Mouse (Mus musculus) embryo, embryonic 11.5 days (tissue): Measurements from ENCODE around the gene Hs2st1.
"Not testable (repeated sequence)": the region's sequence is repeated elsewhere in the genome, so short reads cannot be mapped to it uniquely, and the experiment has no call there.

Experiments used
- DNase-seq: peaks from one replicate; pipeline ENCODE4 v3.0.0-alpha.2; 2012; ENCODE audit warnings: low read depth, low spot score

Gene Hs2st1

DNA sequence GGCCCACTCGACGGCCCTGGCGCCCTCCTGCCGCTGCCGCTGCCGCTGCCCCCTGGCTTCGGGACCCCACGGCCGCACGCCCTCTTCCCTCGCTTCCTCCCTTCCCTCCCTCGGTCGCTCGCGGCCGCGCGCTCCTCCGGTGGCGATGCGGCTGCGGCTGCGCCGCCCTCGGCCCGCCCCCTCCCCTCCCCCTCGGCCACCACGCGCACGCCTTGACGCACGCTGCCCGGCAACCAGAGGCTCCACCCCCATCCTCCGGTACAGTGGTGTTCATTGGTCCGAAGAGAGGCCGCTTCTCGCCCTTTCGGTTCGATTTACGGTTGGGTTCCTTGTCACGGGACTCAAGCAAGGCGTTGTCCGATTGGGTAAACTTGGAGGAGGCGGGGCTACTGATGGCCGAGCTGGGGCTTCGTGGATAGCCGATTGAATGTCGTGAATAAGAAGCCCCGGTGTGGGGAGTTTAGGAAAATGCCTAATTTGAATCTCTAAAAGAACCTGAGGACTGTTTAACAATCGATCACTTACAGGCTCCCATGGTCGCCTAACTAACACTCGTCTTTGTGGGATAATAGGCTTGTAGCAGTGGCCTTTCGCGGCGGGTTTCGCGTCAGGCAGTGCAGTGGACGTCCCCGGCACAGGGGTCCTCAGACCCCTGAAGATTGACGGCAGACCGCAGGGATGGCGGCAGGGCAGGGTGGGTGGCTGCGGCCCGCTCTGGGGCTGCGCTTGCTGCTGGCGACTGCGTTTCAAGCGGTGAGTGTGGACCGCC is at the start of gene Hs2st1, which contains the start of gene Selenof:
Hs2st1 (minus strand) TSS at position 135 of the 769 bp plus-strand sequence.
Selenof (plus strand) TSS at position 258 of the 769 bp plus-strand sequence.
- DNase-seq = peak; percentile 99

DNA sequence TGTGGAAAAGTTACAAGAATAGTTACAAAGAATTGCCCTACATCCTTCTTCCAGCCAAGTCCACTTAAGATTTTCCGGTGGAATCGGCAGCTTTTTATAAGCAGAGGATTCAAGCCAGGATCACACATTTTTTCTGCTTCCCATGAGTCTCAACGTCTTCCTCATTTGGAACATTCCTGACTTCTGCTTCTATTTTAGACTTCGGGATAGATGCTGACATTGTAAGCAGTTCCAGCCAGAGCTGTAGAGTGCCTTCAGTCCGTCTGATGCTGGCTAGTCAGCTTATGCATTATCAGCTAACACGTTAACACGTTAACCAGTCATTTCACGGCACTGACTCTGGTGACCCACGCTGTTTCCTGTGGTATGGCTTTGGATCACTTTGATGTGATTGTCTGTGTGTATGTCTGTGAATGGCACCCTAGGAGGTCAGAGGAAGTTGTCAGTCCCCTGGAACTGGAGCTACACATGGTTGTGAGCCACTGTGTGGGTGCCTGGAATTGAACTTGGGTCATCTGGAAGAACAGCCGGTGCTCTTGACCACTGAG is 47.7 kb upstream of the Hs2st1 start:
- no peak for DNase-seq

DNA sequence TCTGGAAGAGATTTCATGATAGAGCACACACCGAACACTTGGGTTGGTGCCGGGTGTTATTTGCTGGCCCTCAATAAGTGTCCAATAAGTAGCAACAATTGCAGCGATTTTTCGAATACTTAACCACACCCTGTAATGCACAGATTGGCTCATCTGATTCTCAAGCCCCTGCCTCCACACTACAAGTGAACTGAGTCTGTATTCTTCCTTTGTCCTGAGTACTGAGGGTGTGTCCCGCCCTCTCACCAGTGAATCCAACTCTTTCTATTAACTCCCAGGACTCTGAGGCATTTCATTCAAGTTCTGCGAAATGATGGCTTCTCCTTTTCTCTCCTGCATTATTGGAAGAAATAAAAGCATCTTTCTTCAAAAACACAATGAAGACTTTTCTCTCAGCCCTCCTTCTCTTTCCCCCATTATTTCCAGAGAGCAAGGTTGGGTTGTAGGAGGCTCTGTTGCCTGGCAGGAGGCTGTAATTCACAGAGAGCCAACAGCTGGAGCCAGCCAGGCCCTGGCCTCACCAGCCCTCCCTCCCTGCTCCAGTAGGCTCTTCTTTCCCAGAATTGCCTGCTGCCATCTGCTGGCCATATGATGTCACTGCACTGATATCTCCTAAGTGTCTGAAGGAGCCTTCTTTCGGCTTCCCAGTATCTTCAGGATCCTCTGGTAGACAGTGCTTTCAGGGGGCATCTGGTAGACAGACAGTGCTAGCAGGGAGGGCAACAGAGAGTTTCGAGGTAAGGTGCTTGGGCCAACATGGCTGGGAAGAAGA is 46.9 kb upstream of the Hs2st1 start:
- peak; percentile 77 for DNase-seq

DNA sequence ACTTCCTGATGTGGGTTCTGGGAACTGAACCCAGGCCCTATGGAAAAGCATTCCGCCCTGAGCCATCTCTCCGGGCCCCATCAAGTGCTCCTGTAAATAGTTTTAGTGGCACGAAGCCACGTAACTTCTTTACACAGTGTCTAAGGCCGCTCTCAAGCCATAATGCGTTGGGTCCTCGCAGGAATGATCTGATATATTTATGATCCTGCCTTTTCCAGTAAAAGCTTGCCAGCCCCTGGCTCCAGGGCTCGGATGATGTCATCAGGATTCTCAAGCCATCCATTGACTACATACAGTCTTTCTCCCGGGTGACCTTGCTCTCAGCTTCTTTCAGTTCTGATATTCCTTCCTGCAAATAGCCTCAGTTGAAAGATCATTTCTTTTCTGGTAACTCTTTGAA is 45.5 kb upstream of the Hs2st1 start:
- no peak for DNase-seq

DNA sequence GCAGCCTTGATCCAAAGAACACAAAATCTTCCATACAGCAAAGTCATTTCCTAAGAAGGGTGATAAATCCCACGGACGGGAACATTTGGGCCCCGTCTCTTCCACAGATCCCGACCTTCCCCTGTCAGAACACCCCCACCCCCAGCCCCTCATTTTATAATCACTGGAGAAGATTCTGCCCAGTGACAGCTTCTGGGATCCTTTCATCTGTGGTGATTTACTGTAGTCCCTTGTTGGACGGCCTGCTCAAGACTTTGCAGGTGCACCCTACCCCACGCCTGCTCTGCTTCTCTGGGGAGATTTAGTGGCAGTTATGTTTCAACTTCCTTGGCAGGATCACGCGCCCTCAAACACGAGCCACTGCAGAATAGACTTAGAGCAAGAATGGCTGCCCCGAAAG is 44.7 kb upstream of the Hs2st1 start:
- no peak for DNase-seq

DNA sequence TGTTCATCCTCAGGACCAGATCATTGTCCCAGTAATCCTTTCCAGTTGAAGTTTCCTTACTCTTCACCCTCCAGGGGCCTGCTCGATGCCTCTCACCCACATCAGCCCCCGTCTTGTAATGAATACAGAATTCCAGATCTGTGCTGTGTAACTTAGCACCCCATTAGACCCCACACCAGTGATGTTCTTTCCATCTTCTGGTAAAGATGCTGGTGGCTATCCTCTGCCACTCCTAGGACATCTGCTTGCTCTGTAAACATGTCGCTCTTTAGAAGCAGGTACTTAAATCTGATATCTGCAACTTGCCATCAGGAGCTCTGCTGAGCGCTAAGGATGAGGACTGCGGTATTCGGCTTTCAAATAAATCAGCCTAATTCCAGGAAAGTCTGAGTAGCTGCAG is 44.3 kb upstream of the Hs2st1 start:
- no peak for DNase-seq

DNA sequence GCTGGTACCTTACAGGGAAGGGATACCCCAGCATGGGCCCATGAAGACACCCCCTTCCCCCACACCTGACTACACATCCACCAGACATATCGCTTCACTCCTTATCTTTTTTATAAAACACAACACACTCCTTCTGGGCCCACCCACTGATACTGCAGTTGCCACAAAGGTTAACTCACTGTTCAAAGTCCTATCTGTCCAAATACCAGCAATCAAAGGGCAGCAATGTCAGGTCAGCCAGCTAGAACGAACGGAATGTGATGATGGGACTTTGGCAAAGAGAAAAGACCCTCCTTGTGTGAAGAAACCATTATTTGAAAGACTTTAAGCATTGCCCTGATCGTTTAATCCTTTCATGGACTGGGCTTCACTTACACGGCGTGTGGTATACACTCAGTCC is 42.4 kb upstream of the Hs2st1 start:
- DNase-seq = no peak

DNA sequence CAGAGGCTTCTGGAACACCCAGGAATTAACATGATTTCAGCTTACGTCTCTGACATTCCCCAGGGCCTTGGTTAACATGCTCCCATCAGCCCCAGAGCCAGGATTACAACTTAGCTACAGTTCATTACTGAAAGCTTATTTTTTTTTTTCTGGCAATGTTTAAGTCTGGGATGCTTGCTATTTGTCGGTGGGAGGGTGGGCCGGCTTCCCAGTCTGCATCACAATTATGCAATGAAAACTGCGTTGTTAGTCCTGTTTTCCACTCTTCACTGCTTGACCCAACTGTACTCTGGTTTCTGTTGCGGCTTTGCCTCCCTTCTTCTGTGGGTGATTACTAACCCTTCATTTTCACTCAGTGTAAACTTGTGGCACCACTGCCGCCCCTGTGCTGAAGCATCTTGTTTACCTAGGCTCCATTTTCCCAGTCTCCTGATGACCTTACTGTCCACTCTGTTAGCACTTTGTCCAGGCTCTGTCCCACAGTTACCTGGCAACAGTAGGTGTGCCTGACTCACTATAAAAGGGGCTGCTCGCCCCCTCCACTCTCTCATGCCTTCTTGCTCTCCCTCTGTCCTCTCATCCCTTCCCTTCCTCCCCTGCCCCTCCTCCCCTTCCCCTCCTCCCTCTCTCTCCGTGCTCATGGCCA is 41.8 kb upstream of the Hs2st1 start:
- DNase-seq = no peak

DNA sequence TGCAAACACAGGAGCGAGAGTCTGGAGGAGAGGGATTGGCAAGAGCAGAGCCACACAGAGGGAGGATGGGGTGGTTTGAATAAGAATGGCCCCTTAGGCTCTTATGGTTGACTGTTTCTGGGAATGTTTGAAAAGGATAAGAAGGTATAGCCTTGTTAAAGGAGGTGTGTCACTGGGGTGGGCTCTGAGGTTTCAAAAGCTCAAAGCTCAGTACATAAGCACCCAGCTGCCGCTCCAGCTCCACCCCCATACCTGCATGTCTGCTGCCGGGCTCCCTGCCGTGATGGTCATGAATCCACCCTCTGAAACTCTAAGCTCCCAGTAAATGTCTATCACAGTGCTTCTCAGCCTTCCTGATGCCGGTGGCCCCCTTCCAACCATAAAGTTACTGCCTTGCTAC is 40.8 kb upstream of the Hs2st1 start:
- no peak for DNase-seq

DNA sequence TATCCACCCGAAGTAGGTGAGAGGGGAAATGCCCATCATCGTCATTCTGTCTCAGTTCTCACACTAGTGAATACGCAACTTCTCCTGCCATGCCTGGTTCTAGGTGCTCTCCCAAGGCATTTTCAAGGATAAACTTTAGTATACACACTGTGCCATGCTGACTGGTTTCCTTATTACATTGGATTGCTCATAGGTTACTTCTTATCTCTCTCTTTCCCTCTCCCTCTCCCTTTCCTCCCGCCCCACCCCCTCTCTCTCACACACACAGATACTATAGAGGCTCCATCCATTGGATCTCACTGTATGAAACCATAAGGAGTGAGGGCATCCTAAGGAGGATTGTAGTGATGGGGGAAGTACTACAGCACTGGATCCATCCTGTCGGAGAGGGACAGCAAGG is 38.1 kb upstream of the Hs2st1 start:
- DNase-seq = no peak

DNA sequence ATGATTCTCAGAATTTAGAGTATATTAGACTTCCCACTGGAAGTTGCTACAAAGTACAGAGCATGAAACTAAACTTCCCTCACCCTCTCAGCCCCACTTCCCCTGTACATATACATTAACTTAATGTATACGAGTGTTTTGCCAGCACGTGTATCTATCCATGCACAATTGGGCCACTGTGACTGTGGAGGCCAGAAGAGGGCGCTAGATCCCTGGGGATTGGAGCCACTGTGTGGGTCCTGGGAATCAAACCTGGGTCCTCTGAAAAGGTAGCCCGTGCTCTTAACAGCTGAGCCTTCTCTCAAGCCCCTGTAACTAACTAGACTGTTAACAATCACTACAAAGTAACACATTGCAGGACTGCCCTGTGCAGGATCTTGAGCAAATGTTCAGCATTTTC is 36.5 kb upstream of the Hs2st1 start:
- DNase-seq = no peak

DNA sequence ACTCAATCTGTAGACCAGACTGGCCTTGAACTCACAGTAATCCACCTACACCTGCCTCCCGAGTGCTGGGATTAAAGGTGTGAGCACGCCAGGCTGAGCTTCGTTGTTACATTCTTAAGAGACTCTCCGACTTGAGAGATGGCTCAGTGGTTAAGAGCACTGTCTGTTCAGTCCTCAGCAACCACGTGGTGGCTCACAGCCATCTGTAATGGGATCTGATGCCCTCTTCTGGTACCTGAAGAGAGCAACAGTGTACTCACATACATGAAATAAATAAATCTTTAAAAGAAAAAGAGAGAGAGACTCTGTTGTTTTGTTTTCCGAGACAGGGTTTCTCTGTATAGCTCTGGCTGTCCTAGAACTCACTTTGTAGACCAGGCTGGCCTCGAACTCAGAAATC is 35.8 kb upstream of the Hs2st1 start:
- DNase-seq = not testable (repeated sequence)

DNA sequence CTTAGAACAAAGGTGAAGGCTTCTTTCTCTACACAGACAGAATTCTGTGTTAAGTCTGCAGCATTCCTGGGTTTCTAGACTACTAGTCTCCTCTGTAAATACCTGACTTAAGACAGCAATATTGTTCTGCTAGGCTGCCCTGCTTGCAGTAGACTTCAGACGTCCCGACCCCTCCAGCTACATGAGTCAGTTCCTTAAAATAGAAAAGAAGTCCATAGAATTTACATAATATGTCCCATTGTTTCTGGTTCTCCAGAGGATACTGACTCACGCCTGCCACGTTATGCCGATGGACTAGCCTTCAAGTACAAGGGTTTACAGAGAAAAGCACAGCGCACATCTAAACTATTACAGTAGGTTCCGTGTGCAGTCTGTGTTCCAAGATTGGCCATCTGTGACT is 34.2 kb upstream of the Hs2st1 start:
- no peak for DNase-seq

DNA sequence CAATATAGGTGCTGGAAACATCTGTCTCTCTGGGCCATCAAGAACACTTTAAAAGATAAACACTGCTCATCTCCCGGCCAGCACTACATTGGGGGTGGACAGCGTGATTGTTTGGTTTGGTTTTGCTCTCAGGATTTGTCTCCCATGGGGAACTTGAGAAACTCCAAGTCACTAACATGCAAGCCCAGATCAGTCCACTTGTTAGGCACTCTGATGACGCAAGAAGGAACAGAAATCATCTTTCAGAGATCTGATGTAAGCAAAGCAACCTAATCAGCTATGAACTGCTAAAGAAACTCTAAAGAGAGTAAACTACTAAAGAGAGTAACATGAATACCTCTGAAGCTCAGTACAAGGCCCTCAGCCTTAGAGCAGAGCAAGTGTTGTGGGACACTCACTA is 33.6 kb upstream of the Hs2st1 start:
- no peak for DNase-seq

DNA sequence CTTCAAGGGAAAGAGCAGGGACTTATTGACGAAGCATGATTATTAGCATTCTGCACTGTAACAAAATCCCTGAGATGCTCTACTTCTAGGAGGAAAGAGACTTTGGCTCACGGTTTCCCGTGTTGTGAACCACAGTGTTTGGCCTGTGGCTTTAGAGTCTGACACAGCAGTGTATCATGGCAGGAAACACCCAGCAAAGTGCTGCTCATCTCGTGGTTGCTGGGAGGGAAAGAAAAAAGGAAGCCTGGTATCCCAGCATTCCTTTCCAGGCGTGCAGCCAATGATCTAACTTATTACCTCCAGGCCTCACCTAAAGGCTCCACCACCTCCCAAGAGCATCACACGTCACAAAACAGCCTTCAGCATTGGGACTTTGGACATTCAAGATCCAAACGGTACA is 32.8 kb upstream of the Hs2st1 start:
- DNase-seq = no peak

DNA sequence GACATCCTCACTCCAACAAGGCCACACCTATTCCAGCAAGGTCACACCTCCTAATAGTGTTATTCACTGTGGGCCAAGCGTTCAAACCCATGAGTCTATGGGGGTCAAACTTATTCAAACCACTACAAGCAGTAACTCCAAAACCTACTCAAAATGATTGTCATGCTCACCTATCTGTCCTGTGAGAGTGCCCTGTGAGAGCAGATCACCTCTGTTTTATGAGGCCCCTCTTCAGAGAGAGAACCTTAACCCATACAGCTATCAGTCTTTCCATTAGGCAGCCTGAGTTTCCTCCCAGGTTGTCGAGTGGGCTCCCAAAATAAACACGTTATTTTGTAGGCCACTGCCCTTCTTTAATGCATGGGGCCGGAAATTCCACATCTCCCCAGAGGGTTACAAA is 32.4 kb upstream of the Hs2st1 start:
- DNase-seq = no peak

DNA sequence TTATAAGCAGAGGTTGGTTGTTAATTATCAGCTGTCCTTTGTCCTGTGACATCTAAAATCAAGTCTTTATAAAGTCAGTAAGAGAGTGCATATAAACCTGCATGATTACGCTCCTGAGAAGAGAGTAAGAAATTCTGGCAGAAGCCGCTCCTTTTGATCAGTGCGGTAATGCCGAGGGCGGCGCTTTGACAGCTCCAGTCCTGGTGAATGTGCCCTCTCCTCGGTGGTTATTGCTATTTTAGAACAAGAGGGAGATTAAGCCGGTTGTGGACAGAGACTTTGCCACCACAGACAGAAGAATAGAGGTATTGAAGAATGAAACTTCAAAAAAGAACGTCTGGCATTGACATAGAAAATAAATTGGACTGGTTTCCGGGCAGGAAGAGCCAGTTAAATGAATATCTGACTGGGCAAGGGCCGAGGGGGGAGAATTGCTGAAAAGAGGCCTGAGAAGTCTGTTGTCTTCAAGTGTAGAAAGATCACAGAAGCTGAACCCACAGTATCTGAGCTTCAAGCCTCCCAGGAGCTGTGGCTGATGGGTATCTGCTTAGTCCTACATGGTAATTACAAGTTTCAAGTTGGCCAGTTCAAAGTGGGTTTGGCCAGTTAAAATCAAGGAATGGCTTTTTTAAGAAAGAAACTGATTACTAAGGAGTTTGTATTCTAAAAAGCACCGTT is 27.9 kb upstream of the Hs2st1 start:
- DNase-seq = no peak

DNA sequence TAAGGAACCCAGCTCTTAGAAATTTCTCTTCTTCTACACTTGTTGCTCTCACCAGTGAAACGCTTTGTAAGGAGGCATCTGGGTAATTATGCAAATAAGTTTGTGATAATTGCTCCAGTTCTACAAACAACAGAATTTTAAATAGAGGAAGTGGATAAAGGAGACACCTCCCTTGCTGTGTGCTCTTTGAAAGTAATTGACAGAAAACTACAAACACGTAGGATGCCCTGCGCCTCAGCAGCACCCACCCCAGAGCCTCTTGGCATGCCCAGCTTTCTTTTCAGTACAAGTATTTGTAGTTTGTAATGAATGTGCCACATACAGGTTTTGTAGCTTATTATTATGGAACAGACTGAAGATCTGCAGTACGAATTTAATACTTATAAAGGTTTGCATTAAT is 27.1 kb upstream of the Hs2st1 start:
- DNase-seq = no peak

DNA sequence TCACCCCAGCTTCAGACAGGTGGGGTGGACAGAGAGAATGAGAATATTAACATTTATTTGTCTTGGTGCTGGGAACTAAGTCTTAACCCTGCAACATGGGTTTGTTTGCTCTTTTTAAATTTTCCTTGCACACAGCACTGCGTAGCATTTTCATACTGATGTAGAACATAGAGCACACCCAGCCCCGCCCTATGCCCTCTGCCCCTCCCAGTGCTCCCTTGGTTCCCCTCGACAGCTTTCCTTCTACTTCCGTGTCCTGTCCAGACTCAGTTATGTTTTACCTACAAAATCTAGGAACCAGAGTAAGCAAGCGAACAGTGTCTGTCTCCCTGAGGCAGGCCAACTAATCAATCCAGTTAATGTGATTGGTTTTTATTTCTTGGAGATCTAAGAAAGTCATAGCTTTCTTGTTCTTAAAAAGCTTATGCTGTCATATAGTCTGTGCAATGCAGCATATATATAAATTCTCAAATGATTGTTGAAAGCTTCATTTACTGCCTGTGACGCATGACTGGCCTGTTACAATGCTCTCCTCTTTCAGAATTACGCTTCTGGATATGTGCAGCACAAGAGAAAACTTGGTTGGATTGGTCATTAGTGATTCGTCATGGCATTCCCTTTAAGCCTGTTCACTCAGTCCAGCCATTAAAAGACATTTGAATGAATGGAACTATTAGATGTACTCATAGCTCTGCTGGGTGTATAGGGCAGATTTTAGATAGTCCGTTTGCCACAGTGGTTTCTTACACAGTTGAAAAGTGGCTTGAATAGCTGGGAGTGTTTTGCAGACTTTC is 23.2 kb upstream of the Hs2st1 start:
- no peak for DNase-seq

DNA sequence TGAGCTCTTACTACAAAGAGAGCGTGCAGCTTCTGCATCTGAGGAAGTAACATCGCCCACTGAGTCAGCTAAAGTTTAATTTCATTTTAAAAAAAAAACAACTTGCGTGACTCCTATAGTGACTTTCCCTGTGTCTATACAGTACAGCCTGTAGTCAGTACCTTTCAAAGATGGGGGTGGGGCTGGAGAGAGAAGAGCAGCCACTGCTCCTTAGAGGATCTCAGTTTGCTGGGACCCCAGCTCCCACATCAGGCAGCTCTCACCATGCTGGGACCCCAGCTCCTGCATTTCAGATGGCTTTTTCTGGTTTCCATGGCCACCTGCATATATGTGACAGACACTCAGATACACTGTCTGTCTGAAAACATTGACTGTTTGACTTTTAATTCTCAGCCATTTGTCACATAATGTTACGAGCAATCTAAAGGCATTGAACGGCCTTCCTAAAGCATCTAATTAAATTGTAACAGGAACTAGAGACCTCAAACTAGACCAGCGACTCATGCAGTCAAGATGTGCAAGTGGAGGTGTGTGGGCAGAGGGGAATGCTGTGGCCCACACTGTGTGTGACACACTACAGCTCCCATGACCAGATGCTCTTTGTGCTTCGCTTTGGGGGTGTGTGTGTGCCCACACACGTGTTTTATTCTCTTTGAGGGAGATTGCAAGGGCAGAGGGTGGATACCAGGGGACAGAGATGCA is 19.4 kb upstream of the Hs2st1 start:
- DNase-seq = no peak
